Mouse (Mus musculus) neural tube, embryonic 12.5 days (tissue): Measurements from ENCODE around the gene Gys2. TPM values are rescaled to one million over a fixed set of nuclear protein-coding genes. Genes with fewer than 3 reads are reported as not detected.
"Not testable (repeated sequence)": the region's sequence is repeated elsewhere in the genome, so short reads cannot be mapped to it uniquely, and the experiment has no call there.

Source experiments
- ATAC-seq: fragments of 200-750 bp; cut with Nextera tagmentation; 2 replicates; pipeline ENCODE4 v1.8.0; 2017; ENCODE audit warnings: low read depth, mild to moderate bottlenecking, moderate TSS enrichment, moderate library complexity; ENCODE audit not compliant: low FRiP score
- H3K27ac ChIP-seq: fragments of 300-500 bp; sonication (generic); 2 replicates; pipeline ENCODE4 v1.5.1; 2016
- H3K27me3 ChIP-seq: fragments of 300-500 bp; sonication (generic); replicated peaks from 2 replicates; pipeline ENCODE4 v1.6.1; 2016; ENCODE audit warnings: mild to moderate bottlenecking
- H3K36me3 ChIP-seq: fragments of 300-500 bp; sonication (generic); 2 replicates; pipeline ENCODE4 v1.6.1; 2016; ENCODE audit warnings: mild to moderate bottlenecking
- H3K4me1 ChIP-seq: fragments of 300-500 bp; sonication (generic); 2 replicates; pipeline ENCODE4 v1.6.1; 2016
- H3K4me2 ChIP-seq: fragments of 300-500 bp; sonication (generic); replicated peaks from 2 replicates; pipeline ENCODE4 v1.6.1; 2016; ENCODE audit warnings: mild to moderate bottlenecking
- H3K4me3 ChIP-seq: fragments of 300-500 bp; sonication (generic); 2 replicates; pipeline ENCODE4 v1.5.1; 2016
- H3K9ac ChIP-seq: fragments of 300-500 bp; sonication (generic); 2 replicates; pipeline ENCODE4 v1.6.1; 2016; ENCODE audit warnings: mild to moderate bottlenecking
- H3K9me3 ChIP-seq: fragments of 300-500 bp; sonication (generic); 2 replicates; pipeline ENCODE4 v1.6.1; 2016; ENCODE audit warnings: mild to moderate bottlenecking
- WGBS: fragments of 180-500 bp; shearing (Covaris S2); methylation state at CpG from one replicate; pipeline ENCODE4 v1.1.7; 2016; 5-methylcytosine and 5-hydroxymethylcytosine counted together
- polyA plus RNA-seq: library from polyadenylated mRNA; unstranded; fragments of >200 nt; fragmentation: Nextera tagmentation; extraction: Ambion mirVana; gene quantifications from 2 replicates; pipeline ENCODE4 v1.2.1, GENCODE M21; 2016

The Gys2 gene
- 0.06 TPM in 1 of 2 replicates, not detected in the other for polyA plus RNA-seq

GRCm38 (mm10) chr6:142472801-142473203, at the start of gene Gys2:
Gys2 (minus strand) TSS chr6:142473109.
- Histone ChIP-seq H3K4me3 (no peak within 1 kb of the TSS), H3K27me3 (no peaks in the 10 kb centered on the region), H3K27ac (no peak within 1 kb of the TSS), H3K9ac (no peak within 1 kb of the TSS), H3K36me3 (no peaks in the 10 kb centered on the region), H3K4me1 (no peaks in the 10 kb centered on the region), H3K4me2 (no peak within 1 kb of the TSS), H3K9me3 (no peaks in the 10 kb centered on the region)
- ATAC-seq: no peak
- WGBS: 65% methylated on average over 4 of the region's 4 CpGs

GRCm38 (mm10) chr6:142521591-142522110, 48.7 kb upstream of the Gys2 start:
- no peak overlapping the region for H3K9ac ChIP-seq
- H3K9me3 ChIP-seq: no peaks in the 10 kb centered on the region
- H3K4me1 ChIP-seq: no peaks in the 10 kb centered on the region
- no peak overlapping the region for H3K4me3 ChIP-seq
- 87% methylated on average over 12 of the region's 12 CpGs for WGBS
- H3K4me2 ChIP-seq: no peak overlapping the region
- no peak for ATAC-seq
- H3K36me3 ChIP-seq: no peaks in the 10 kb centered on the region
- no peak overlapping the region for H3K27ac ChIP-seq
- no peaks in the 10 kb centered on the region for H3K27me3 ChIP-seq

DNA sequence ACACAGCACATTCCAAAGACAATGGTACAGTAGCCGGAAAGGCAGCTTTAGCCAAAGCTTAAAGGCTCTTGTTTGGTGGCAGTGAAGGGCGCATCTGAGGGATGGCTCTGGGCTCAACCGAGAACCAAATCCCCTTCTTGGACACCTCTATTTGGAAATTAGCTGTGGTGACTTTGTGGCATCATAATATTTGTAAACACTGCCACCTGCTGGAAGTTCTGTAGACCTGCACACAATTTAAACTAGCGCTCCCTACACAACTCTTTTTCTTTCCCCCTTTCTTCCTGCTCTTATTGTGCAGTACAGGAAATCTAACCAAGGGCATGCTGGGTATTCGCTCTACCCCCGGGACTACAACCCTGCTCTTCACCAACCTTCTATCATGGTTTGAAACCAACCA, 46.2 kb upstream of the Gys2 start:
- Histone ChIP-seq H3K4me1 (no peaks in the 10 kb centered on the region), H3K9ac (no peak overlapping the region), H3K36me3 (no peaks in the 10 kb centered on the region), H3K27me3 (no peaks in the 10 kb centered on the region), H3K4me3 (no peak overlapping the region), H3K27ac (no peak overlapping the region), H3K4me2 (no peak overlapping the region), H3K9me3 (no peaks in the 10 kb centered on the region)
- ATAC-seq: peak; percentile 64
- 16% methylated on average over 6 of the region's 6 CpGs for WGBS

- ATAC-seq, H3K36me3 ChIP-seq, H3K9me3 ChIP-seq, H3K4me3 ChIP-seq, H3K27ac ChIP-seq, H3K4me2 ChIP-seq, H3K9ac ChIP-seq, H3K27me3 ChIP-seq, H3K4me1 ChIP-seq: not testable (repeated sequence)
- 77% methylated on average over 9 of the region's 9 CpGs for WGBS
Observed at GRCm38 (mm10) chr6:142515379-142515778, 42.5 kb upstream of the Gys2 start.

- Histone ChIP-seq H3K9me3 (no peaks in the 10 kb centered on the region), H3K36me3 (no peaks in the 10 kb centered on the region), H3K27ac (no peak overlapping the region), H3K4me1 (no peaks in the 10 kb centered on the region), H3K9ac (no peak overlapping the region), H3K4me3 (no peak overlapping the region), H3K27me3 (no peaks in the 10 kb centered on the region; the same call in 1 of the 2 replicates), H3K4me2 (no peak overlapping the region)
- 5% methylated on average over 10 of the region's 10 CpGs for WGBS
- no peak for ATAC-seq
Observed at GRCm38 (mm10) chr6:142514912-142515311, 42.0 kb upstream of the Gys2 start.

GRCm38 (mm10) chr6:142512902-142513301, 40.0 kb upstream of the Gys2 start:
- no peak overlapping the region for H3K9ac ChIP-seq
- H3K27ac ChIP-seq: no peak overlapping the region
- no peak for ATAC-seq
- H3K9me3 ChIP-seq: no peaks in the 10 kb centered on the region
- peaks cover 10% of the 10 kb centered on the region for H3K27me3 ChIP-seq
- 0 out of 2 replicates have a peak, but pooled peaks cover 5% of the 10 kb centered on the region for H3K4me1 ChIP-seq
- no peaks in the 10 kb centered on the region for H3K36me3 ChIP-seq
- 55% methylated on average over 3 of the region's 3 CpGs for WGBS
- no peak overlapping the region for H3K4me3 ChIP-seq
- no peak overlapping the region for H3K4me2 ChIP-seq

DNA sequence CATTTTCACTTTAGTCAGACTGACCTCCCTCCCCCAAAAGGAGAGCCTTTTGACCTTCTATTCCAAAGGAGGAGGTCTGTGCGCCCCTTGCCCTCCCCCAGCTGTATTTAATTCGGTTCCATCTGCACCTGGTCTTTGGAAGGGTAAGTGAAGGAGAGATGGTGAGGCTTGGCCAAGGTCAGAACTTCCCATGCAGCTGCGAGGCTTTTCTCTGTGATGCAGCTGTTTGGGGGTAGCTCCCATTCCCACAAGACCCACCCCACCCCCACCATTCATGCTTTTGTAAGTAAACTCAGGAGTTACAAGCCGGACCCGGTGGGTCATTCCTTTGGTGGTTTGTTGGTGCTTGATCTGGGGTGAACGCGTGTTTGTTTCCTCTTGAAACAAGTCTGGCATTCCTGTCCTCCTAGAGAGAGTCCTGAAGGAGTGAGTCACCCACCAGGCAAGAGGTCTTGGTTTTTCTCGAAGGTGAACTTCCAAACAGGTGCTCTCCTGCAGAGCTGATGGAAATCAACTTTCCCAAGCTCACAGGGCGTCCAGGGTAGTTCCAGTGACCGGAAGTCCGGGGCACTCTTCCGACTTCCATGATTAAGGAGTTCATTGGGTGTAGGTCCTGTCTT, 38.7 kb upstream of the Gys2 start:
- Histone ChIP-seq H3K27me3 (peaks cover 10% of the 10 kb centered on the region), H3K4me1 (peaks cover 6% of the 10 kb centered on the region), H3K9ac (no peak overlapping the region), H3K4me2 (no peak overlapping the region), H3K27ac (no peak overlapping the region), H3K4me3 (no peak overlapping the region), H3K9me3 (no peaks in the 10 kb centered on the region), H3K36me3 (no peaks in the 10 kb centered on the region)
- ATAC-seq: no peak
- 27% methylated on average over 12 of the region's 12 CpGs for WGBS

DNA sequence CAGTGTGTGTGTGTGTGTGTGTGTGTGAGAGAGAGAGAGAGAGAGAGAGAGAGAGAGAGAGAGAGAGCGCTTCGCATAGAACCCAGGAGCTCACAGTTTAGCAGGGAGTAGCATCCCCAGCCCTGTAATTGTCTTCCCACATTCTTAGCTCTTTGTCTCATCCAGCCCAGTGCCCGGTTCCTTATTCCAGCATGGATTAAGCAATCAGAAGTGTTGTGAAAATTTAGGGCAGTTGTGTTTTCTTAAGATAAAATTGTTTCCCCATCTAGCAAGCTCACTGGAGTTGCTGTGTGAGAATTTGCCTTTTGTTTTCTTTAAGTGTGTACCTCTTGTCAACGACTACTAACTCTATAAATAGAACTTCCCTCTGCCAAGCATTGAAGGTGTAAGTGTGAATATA, 35.8 kb upstream of the Gys2 start:
- H3K9me3 ChIP-seq: no peaks in the 10 kb centered on the region
- WGBS: 7% methylated on average over 4 of the region's 4 CpGs
- peaks cover 4% of the 10 kb centered on the region; the same call in 1 of the 2 replicates for H3K36me3 ChIP-seq
- no peak for ATAC-seq
- H3K4me1 ChIP-seq: peaks cover 21% of the 10 kb centered on the region
- H3K9ac ChIP-seq: no peak overlapping the region
- peaks cover 10% of the 10 kb centered on the region for H3K27me3 ChIP-seq
- H3K4me2 ChIP-seq: no peak overlapping the region
- H3K27ac ChIP-seq: no peak overlapping the region
- H3K4me3 ChIP-seq: no peak overlapping the region

DNA sequence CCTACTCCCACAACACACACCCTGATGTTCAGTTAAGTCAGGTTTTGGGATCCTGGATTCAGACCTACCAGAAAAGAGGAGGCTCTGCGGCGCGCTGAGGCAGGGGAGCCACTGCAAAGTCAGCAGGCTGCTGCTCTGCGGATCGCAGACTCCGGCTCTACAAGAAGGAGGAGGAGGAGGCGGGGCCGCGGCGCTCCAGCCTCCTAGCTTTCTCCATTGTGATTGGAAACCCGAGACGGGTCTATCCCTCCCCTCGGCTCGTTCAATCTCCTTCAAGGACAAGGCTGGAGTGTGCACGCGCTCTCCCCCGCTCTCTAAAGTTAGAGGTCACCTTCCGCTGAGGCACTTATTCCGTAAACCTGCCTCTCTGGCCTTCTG, 34.9 kb upstream of the Gys2 start, which contains the start of gene Ldhb:
TSS of gene Ldhb (minus strand) at position 173 of the 378 bp plus-strand sequence.
- 0% methylated on average over 19 of the region's 19 CpGs for WGBS
- Histone ChIP-seq H3K27me3 (peaks cover 10% of the 10 kb centered on the region), H3K4me3 (peak within 1 kb of the TSS; percentile 64), H3K9me3 (no peaks in the 10 kb centered on the region), H3K4me2 (peak within 1 kb of the TSS; percentile 78), H3K27ac (no peak within 1 kb of the TSS), H3K9ac (peak within 1 kb of the TSS; percentile 72), H3K36me3 (peaks cover 7% of the 10 kb centered on the region; the same call in 1 of the 2 replicates), H3K4me1 (peaks cover 21% of the 10 kb centered on the region)
- ATAC-seq: peak; percentile 95

- no peaks in the 10 kb centered on the region for H3K9me3 ChIP-seq
- peak overlapping the region; percentile 64 for H3K4me3 ChIP-seq
- WGBS: under 1% methylated on average over 30 of the region's 30 CpGs
- H3K9ac ChIP-seq: peak overlapping the region; percentile 72
- H3K36me3 ChIP-seq: peaks cover 10% of the 10 kb centered on the region; the same call in 1 of the 2 replicates
- peak overlapping the region; percentile 78 for H3K4me2 ChIP-seq
- peak; percentile 65 for ATAC-seq
- peaks cover 21% of the 10 kb centered on the region for H3K4me1 ChIP-seq
- H3K27ac ChIP-seq: no peak overlapping the region
- peaks cover 10% of the 10 kb centered on the region for H3K27me3 ChIP-seq
Observed at GRCm38 (mm10) chr6:142507033-142507784, 34.3 kb upstream of the Gys2 start.

GRCm38 (mm10) chr6:142506338-142507032, 33.6 kb upstream of the Gys2 start:
- H3K27me3 ChIP-seq: peaks cover 10% of the 10 kb centered on the region
- H3K4me2 ChIP-seq: peak overlapping the region; percentile 78
- H3K9me3 ChIP-seq: no peaks in the 10 kb centered on the region
- peaks cover 21% of the 10 kb centered on the region for H3K4me1 ChIP-seq
- H3K36me3 ChIP-seq: peaks cover 12% of the 10 kb centered on the region; the same call in 1 of the 2 replicates
- no peak overlapping the region for H3K27ac ChIP-seq
- ATAC-seq: no peak
- H3K4me3 ChIP-seq: peak overlapping the region; percentile 64
- peak overlapping the region; percentile 72 for H3K9ac ChIP-seq
- WGBS: 8% methylated on average over 10 of the region's 10 CpGs

DNA sequence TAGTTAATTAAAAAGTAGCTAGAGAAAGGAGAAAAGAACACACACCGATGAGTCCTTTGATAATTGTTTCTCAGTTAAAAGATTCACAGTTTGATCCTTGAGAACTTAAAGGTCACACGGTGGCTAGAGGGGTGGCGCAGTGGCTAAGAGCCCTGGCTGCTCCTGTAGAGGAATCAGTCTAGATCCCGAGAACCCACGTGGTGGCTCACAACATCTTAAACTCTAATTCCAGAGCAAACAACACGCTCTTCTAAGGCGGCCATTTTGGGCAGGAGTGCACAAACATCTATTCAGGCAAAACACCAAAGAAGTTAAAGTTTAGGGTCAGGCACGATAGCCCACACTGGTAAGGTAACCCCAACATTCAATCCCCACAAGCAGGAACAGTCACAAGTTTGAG, 30.7 kb upstream of the Gys2 start:
- no peak overlapping the region for H3K27ac ChIP-seq
- peak overlapping the region; percentile 39 for H3K4me2 ChIP-seq
- H3K9me3 ChIP-seq: no peaks in the 10 kb centered on the region
- ATAC-seq: no peak
- 79% methylated on average over 8 of the region's 8 CpGs for WGBS
- H3K4me1 ChIP-seq: peaks cover 21% of the 10 kb centered on the region
- H3K4me3 ChIP-seq: no peak overlapping the region
- H3K27me3 ChIP-seq: no peaks in the 10 kb centered on the region
- peaks cover 33% of the 10 kb centered on the region for H3K36me3 ChIP-seq
- no peak overlapping the region for H3K9ac ChIP-seq
